Mouse (Mus musculus) liver, embryonic 11.5 days (tissue): ENCODE results near the gene Gm28042. TPM values are rescaled to one million over a fixed set of nuclear protein-coding genes. Genes with fewer than 3 reads are reported as not detected.

ENCODE experiments used
- ATAC-seq: fragments of 200-750 bp; cut with Nextera tagmentation; replicated peaks from 2 replicates; pipeline ENCODE4 v1.8.0; 2017; ENCODE audit warnings: moderate number of reproducible peaks, mild to moderate bottlenecking, moderate TSS enrichment, moderate library complexity; ENCODE audit not compliant: low FRiP score
- DNase-seq: peaks from one replicate; pipeline ENCODE4 v3.0.0-alpha.2; 2017; ENCODE audit warnings: low spot score
- H3K27ac ChIP-seq: fragments of 300-500 bp; sonication (generic); 2 replicates; pipeline ENCODE4 v1.5.1; 2014; ENCODE audit warnings: mild to moderate bottlenecking, low read depth, low read length, control low read depth
- H3K27me3 ChIP-seq: fragments of 300-500 bp; sonication (generic); replicated peaks from 2 replicates; pipeline ENCODE4 v1.6.1; 2014; ENCODE audit warnings: low read length, mixed read lengths; ENCODE audit not compliant: control insufficient read depth, insufficient read depth
- H3K36me3 ChIP-seq: fragments of 300-500 bp; sonication (generic); 2 replicates; pipeline ENCODE4 v1.6.1; 2014; ENCODE audit warnings: mild to moderate bottlenecking, low read length, moderate library complexity, mixed read lengths; ENCODE audit not compliant: control insufficient read depth, insufficient read depth
- H3K4me1 ChIP-seq: fragments of 300-500 bp; sonication (generic); replicated peaks from 2 replicates; pipeline ENCODE4 v1.6.1; 2014; ENCODE audit warnings: low read length, mixed read lengths; ENCODE audit not compliant: control insufficient read depth, insufficient read depth
- H3K4me2 ChIP-seq: fragments of 300-500 bp; sonication (generic); 2 replicates; pipeline ENCODE4 v1.6.1; 2014; ENCODE audit warnings: mild to moderate bottlenecking, control low read depth, moderate library complexity
- H3K4me3 ChIP-seq: fragments of 300-500 bp; sonication (generic); 2 replicates; pipeline ENCODE4 v1.5.1; 2014; ENCODE audit warnings: low read depth, low read length, control low read depth
- H3K9ac ChIP-seq: fragments of 300-500 bp; sonication (generic); 2 replicates; pipeline ENCODE4 v1.6.1; 2014; ENCODE audit warnings: low read depth, low read length, control low read depth
- H3K9me3 ChIP-seq: fragments of 300-500 bp; sonication (generic); 2 replicates; pipeline ENCODE4 v1.6.1; 2016; ENCODE audit warnings: low read length, inconsistent platforms, mixed read lengths; ENCODE audit not compliant: control insufficient read depth
- WGBS: fragments of 180-500 bp; shearing (Covaris S2); extraction: QIAGEN DNeasy Blood & Tissue Kit; methylation state at CpG from one replicate; pipeline ENCODE4 v1.1.7; 2014; 5-methylcytosine and 5-hydroxymethylcytosine counted together
- polyA plus RNA-seq: library from polyadenylated mRNA; unstranded; fragments of >200 nt; fragmentation: Nextera tagmentation; extraction: Ambion mirVana; gene quantifications from 2 replicates; pipeline ENCODE4 v1.2.1, GENCODE M21; 2014

Gene Gm28042
- polyA plus RNA-seq, 1 experiment from 2014 or later = 1.9 TPM

DNA sequence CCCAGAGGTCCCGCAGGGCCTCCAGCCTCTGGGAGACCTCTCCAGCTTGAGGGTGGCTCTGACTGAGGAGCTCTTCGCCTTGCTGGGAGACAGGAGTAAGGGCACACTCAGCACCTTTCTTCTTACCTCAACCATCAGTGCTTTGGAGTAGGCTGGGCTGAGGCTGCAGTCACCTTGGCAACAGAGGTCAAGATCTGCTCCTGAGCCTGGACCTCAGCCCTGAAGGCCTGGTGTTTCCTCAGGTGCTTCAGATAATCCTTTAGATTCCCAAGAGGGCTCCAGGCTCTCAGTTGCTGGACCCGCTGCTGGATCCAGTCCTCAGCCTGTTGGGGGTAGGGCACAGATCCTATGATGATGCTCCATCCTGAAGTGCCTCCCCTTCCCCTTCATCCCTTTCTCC lies 32.2 kb downstream of the Gm28042 start:
- DNase-seq (no peak), ATAC-seq (no peak)
- no peak overlapping the region for H3K4me3 ChIP-seq
- no peaks in the 10 kb centered on the region for H3K4me1 ChIP-seq
- H3K9ac ChIP-seq = no peak overlapping the region
- H3K36me3 ChIP-seq = no peaks in the 10 kb centered on the region
- no peak overlapping the region for H3K27ac ChIP-seq
- 77% methylated on average over 3 of the region's 3 CpGs for WGBS
- H3K9me3 ChIP-seq = no peaks in the 10 kb centered on the region
- H3K27me3 ChIP-seq = no peaks in the 10 kb centered on the region
- no peak overlapping the region for H3K4me2 ChIP-seq

DNA sequence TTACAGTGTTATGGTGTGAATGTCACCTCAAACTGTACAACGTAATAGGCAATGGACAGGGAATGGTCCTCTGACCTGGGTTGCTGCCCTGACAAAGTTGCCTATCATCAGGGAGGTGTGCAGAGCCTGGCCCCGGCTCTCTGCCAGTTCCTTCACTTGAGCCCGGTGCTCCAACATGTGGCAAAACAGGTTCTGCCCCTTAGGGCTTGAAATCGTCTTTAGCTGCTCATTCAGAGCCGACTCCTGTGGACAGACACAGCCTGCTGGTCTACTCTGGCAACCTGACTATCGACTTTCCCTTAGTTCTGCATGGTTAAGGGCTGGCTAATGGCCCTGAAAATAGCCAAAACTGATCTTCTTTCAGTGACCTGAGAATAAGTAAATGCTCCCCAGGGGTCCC lies 32.9 kb downstream of the Gm28042 start:
- Histone ChIP-seq H3K36me3 (no peaks in the 10 kb centered on the region), H3K9me3 (no peaks in the 10 kb centered on the region), H3K4me2 (no peak overlapping the region), H3K27me3 (no peaks in the 10 kb centered on the region), H3K27ac (no peak overlapping the region), H3K9ac (no peak overlapping the region), H3K4me1 (no peaks in the 10 kb centered on the region), H3K4me3 (no peak overlapping the region)
- DNase-seq = no peak
- WGBS = 59% methylated on average over 6 of the region's 6 CpGs
- no peak for ATAC-seq

DNA sequence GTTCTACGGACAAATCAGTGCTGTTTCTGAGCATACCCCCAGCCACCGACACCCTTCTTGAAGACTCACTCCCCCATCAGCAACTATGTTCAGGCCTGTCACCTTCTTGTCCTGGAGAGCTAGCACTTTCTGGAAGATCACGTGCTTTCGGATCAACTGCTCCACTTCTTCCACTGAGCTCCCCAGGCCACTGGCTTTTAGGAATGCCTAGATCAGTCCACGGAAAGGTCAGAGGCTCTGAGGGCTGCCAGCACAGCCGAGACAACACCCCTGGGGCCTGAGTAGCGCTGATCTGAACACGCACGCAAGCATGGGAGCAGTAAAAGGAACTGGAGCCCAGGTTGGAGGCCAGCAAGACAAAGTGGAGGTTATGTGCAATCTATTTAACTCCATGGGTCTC lies 33.4 kb downstream of the Gm28042 start:
- DNase-seq = no peak
- Histone ChIP-seq H3K9ac (no peak overlapping the region), H3K4me2 (no peak overlapping the region), H3K9me3 (no peaks in the 10 kb centered on the region), H3K27me3 (no peaks in the 10 kb centered on the region), H3K36me3 (no peaks in the 10 kb centered on the region), H3K4me3 (no peak overlapping the region), H3K27ac (no peak overlapping the region), H3K4me1 (no peaks in the 10 kb centered on the region)
- ATAC-seq = no peak
- WGBS = 79% methylated on average over 9 of the region's 9 CpGs

DNA sequence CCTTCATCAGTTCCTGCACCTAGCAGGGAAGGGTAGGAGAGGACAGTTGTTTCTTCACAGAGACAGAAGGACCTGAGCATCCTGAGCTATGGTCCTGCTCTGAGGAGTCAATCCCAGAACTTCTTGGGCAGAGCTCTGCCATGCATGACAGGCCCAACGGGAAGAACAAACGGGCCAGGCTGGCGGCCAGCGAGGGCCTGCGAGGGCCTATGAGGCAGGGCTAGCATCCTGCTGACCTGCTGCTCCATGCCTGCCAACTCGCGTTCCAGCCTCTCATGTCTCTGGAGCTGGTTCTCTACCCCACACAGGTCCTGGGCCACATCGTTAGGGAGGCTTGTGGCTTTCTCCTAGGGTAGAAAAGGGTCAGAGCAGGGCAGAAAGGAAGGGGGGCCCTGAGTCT lies 35.0 kb downstream of the Gm28042 start:
- H3K27ac ChIP-seq = no peak overlapping the region
- 0 out of 2 replicates have a peak, but pooled peaks cover 2% of the 10 kb centered on the region for H3K27me3 ChIP-seq
- 83% methylated on average over 8 of the region's 8 CpGs for WGBS
- no peak overlapping the region for H3K4me2 ChIP-seq
- H3K4me3 ChIP-seq = no peak overlapping the region
- no peak overlapping the region for H3K9ac ChIP-seq
- no peak for DNase-seq
- no peaks in the 10 kb centered on the region for H3K9me3 ChIP-seq
- no peaks in the 10 kb centered on the region for H3K4me1 ChIP-seq
- ATAC-seq = no peak
- no peaks in the 10 kb centered on the region for H3K36me3 ChIP-seq

DNA sequence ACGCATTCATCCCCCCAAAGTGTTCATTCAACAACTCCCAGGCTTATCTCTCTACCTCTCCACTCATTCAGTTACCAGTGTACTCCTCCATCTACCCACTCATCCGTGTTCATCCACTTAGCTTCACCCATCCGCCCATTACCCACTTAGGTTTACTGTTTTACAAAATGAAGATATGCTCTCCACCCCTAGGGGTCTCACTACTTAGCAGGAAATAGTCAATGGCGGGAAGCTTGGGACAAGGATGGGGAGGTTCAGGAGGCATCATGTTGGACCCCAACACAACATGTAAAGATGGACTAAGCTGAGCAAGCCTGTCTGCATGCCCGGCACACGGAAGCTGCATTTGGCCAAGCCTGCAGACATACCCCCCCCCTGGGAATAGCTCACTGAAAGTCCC lies 37.3 kb downstream of the Gm28042 start:
- Histone ChIP-seq H3K4me1 (no peaks in the 10 kb centered on the region), H3K4me2 (no peak overlapping the region), H3K27me3 (0 out of 2 replicates have a peak, but pooled peaks cover 2% of the 10 kb centered on the region), H3K36me3 (no peaks in the 10 kb centered on the region), H3K9ac (no peak overlapping the region), H3K4me3 (no peak overlapping the region), H3K27ac (no peak overlapping the region), H3K9me3 (no peaks in the 10 kb centered on the region)
- DNase-seq (no peak), ATAC-seq (no peak)
- 76% methylated on average over 6 of the region's 6 CpGs for WGBS

DNA sequence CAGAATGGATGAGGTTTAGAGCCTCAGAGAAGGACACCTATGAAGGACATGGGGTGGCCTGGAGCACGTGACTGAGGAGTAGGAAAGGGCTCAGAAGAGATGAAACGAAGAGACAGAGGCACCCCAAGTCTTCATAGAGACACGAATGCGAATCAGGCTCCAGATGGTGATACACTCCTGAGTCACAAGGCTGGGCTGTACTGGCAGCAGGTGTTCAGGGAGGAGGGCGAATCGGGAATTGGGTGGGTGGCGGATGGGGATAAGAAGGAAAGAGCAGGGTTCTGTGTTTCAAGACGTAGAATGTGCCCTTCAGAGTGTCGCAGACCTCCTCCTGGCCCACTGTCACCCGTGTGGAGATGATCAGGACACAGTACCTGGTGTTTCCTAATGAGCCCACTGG lies 38.0 kb downstream of the Gm28042 start:
- Histone ChIP-seq H3K9ac (no peak overlapping the region), H3K36me3 (no peaks in the 10 kb centered on the region), H3K9me3 (no peaks in the 10 kb centered on the region), H3K4me3 (no peak overlapping the region), H3K4me1 (no peaks in the 10 kb centered on the region), H3K4me2 (no peak overlapping the region), H3K27me3 (0 out of 2 replicates have a peak, but pooled peaks cover 2% of the 10 kb centered on the region), H3K27ac (no peak overlapping the region)
- whole genome bisulfite sequencing = 84% methylated on average over 10 of the region's 10 CpGs
- DNase-seq (no peak), ATAC-seq (no peak)

DNA sequence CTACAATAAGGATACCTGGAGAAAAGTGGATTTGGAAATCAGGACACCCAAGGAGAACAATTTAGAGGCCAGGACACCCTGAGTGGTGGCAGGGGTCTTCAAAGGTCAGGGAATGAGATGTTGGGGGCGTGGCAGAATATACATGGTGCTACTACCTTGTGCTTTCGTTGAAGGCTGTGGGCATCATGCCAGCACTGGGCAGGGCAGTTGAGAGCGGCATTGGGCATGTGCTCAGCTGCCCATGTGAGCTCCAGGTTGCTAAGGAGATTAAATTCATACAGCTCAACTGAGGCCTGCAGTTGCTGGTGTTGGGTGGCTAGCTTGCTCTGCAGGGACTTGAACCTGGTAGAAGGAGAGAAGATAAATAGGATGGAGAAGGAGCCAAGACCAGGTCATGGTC lies 38.9 kb downstream of the Gm28042 start:
- H3K27ac ChIP-seq = no peak overlapping the region
- WGBS = 80% methylated on average over 3 of the region's 3 CpGs

DNA sequence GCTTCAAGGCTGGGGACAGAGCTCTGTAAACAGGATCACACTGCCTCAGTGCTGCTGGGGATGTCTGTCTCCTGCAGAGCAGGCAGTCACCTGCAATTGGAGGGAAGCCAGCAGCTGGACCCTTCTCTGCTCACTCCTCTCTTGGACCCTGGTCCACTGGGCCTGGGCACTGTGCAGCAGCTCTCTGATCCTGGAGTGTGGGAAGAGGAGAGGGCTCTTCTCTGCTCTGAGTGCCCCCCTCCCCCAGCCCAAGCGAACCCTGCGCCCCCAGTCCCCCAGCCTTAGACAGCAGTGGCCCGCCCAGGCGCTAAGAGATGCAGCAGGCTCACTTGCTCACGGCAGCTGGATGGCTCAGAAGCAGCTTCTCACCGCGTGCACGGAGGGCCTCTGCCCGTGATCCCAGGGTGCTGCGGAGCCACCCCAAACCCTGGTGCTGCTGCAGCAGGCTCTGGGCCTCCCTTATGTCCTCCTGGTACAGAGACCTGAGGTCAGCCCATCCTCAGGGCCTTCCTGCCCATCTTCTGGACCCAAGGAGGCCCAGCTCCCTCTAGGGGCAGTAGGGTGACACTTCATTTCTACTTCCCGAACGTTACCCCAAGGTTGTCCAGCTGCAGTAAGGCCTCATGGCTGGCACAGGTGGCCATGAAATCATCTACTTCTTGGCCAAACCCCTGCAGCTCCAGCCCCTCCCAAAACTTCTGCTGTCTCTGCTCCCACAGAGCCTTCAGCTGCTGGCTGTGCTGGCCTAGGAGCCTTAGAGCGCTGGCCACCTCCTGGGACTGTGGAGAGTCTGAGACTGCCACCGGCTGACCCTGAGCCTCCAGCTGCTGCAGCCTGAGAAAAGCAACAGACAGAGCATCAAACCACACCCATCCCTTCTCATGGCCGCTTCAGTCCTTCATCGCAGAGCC lies 41.5 kb downstream of the Gm28042 start:
- H3K9me3 ChIP-seq = no peaks in the 10 kb centered on the region
- H3K36me3 ChIP-seq = no peaks in the 10 kb centered on the region
- H3K4me3 ChIP-seq = no peak overlapping the region
- no peak overlapping the region for H3K4me2 ChIP-seq
- no peaks in the 10 kb centered on the region for H3K4me1 ChIP-seq
- no peak for ATAC-seq
- DNase-seq = no peak
- H3K27me3 ChIP-seq = 0 out of 2 replicates have a peak, but pooled peaks cover 2% of the 10 kb centered on the region
- WGBS = 42% methylated on average over 16 of the region's 16 CpGs
- no peak overlapping the region for H3K9ac ChIP-seq
- no peak overlapping the region for H3K27ac ChIP-seq

More for the DNA sequence above, 38.9 kb downstream of the Gm28042 start:
- no peaks in the 10 kb centered on the region for H3K36me3 ChIP-seq
- no peak overlapping the region for H3K4me3 ChIP-seq
- DNase-seq (no peak), ATAC-seq (no peak)
- H3K9ac ChIP-seq = no peak overlapping the region
- no peak overlapping the region for H3K4me2 ChIP-seq
- no peaks in the 10 kb centered on the region for H3K9me3 ChIP-seq
- H3K27me3 ChIP-seq = 0 out of 2 replicates have a peak, but pooled peaks cover 2% of the 10 kb centered on the region
- H3K4me1 ChIP-seq = no peaks in the 10 kb centered on the region

DNA sequence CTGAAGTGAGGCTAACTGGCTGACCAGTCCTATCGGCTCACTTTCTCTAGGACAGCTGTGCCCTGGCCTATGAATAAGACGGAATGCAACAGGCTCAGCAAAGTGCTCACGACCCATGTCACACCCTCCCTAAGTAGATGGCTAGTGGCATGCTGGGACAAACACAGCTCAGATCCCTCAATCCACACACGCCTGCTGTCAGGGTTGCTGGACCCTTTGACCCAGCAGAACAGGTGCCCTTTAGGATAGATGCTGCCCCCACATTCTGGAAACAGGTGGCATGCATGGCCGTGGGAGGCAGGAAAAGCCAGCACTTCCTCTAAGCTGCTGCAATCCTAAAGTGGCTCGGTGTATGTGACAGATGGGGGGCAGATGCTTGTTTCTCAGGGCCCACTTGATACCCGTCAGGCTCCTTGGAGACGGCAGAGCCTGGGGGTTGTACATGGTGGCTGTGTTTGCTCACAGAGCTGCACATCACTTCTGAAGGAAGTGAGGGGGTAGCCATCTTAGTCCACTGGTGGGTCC lies 42.2 kb downstream of the Gm28042 start:
- Histone ChIP-seq H3K27ac (no peak overlapping the region), H3K27me3 (peaks cover 2% of the 10 kb centered on the region; the same call in 1 of the 2 replicates), H3K36me3 (no peaks in the 10 kb centered on the region), H3K4me1 (no peaks in the 10 kb centered on the region), H3K4me2 (no peak overlapping the region), H3K9me3 (no peaks in the 10 kb centered on the region), H3K9ac (no peak overlapping the region), H3K4me3 (no peak overlapping the region)
- 75% methylated on average over 8 of the region's 8 CpGs for WGBS
- no peak for DNase-seq
- ATAC-seq = no peak
